Mouse (Mus musculus) embryonic facial prominence, embryonic 15.5 days (tissue): Measurements from ENCODE around the gene Ggt1. TPM values are rescaled to one million over a fixed set of nuclear protein-coding genes. Genes with fewer than 3 reads are reported as not detected.
"Not testable (repeated sequence)": the region's sequence is repeated elsewhere in the genome, so short reads cannot be mapped to it uniquely, and the experiment has no call there.

ENCODE experiments used
- ATAC-seq: fragments of 200-750 bp; cut with Nextera tagmentation; 2 replicates; pipeline ENCODE4 v1.8.0; 2017; ENCODE audit warnings: low read depth, moderate TSS enrichment; ENCODE audit not compliant: insufficient number of reproducible peaks, low FRiP score, low TSS enrichment
- H3K27ac ChIP-seq: fragments of 300-500 bp; sonication (generic); replicated peaks from 2 replicates; pipeline ENCODE4 v1.5.1; 2015; ENCODE audit warnings: mild to moderate bottlenecking, inconsistent platforms
- H3K27me3 ChIP-seq: fragments of 300-500 bp; sonication (generic); 2 replicates; pipeline ENCODE4 v1.6.1; 2015; ENCODE audit warnings: inconsistent platforms
- H3K36me3 ChIP-seq: fragments of 300-500 bp; sonication (generic); 2 replicates; pipeline ENCODE4 v1.6.1; 2015; ENCODE audit warnings: mild to moderate bottlenecking, inconsistent platforms
- H3K4me1 ChIP-seq: fragments of 300-500 bp; sonication (generic); 2 replicates; pipeline ENCODE4 v1.6.1; 2015; ENCODE audit warnings: inconsistent platforms
- H3K4me2 ChIP-seq: fragments of 300-500 bp; sonication (generic); replicated peaks from 2 replicates; pipeline ENCODE4 v1.6.1; 2015; ENCODE audit warnings: mild to moderate bottlenecking, inconsistent platforms
- H3K4me3 ChIP-seq: fragments of 300-500 bp; sonication (generic); replicated peaks from 2 replicates; pipeline ENCODE4 v1.5.1; 2015; ENCODE audit warnings: mild to moderate bottlenecking, inconsistent platforms
- H3K9ac ChIP-seq: fragments of 300-500 bp; sonication (generic); 2 replicates; pipeline ENCODE4 v1.6.1; 2015; ENCODE audit warnings: inconsistent platforms
- H3K9me3 ChIP-seq: fragments of 300-500 bp; sonication (generic); replicated peaks from 2 replicates; pipeline ENCODE4 v1.6.1; 2016; ENCODE audit warnings: inconsistent platforms
- WGBS: fragments of 180-500 bp; shearing (Covaris S2); methylation state at CpG from one replicate; pipeline ENCODE4 v1.1.7; 2015; 5-methylcytosine and 5-hydroxymethylcytosine counted together
- polyA plus RNA-seq: library from polyadenylated mRNA; unstranded; fragments of >200 nt; fragmentation: Nextera tagmentation; extraction: Ambion mirVana; gene quantifications from 2 replicates; pipeline ENCODE4 v1.2.1, GENCODE M21; 2015

Gene Ggt1
- polyA plus RNA-seq, 1 experiment from 2014 or later, result 2.2 TPM

GRCm38 (mm10) chr10:75520581-75520980 is 40.8 kb upstream of the Ggt1 start:
- ATAC-seq, result no peak
- H3K4me2 ChIP-seq, result no peak overlapping the region
- H3K27me3 ChIP-seq, result no peaks in the 10 kb centered on the region
- H3K27ac ChIP-seq, result no peak overlapping the region
- peaks cover 49% of the 10 kb centered on the region for H3K36me3 ChIP-seq
- H3K4me1 ChIP-seq, result peaks cover 34% of the 10 kb centered on the region
- no peaks in the 10 kb centered on the region for H3K9me3 ChIP-seq
- no peak overlapping the region for H3K4me3 ChIP-seq
- WGBS, result 91% methylated on average over 5 of the region's 5 CpGs
- H3K9ac ChIP-seq, result no peak overlapping the region

- H3K4me1 ChIP-seq, result peaks cover 24% of the 10 kb centered on the region
- no peak overlapping the region for H3K4me3 ChIP-seq
- H3K4me2 ChIP-seq, result no peak overlapping the region
- no peak overlapping the region for H3K9ac ChIP-seq
- 83% methylated on average over 4 of the region's 4 CpGs for WGBS
- no peak for ATAC-seq
- no peaks in the 10 kb centered on the region for H3K27me3 ChIP-seq
- H3K27ac ChIP-seq, result no peak overlapping the region
- H3K36me3 ChIP-seq, result peaks cover 57% of the 10 kb centered on the region
- no peaks in the 10 kb centered on the region for H3K9me3 ChIP-seq
Observed at GRCm38 (mm10) chr10:75521643-75522042, 39.8 kb upstream of the Ggt1 start.

- 93% methylated on average over 9 of the region's 9 CpGs for WGBS
- H3K27me3 ChIP-seq, ATAC-seq, H3K4me3 ChIP-seq, H3K9me3 ChIP-seq, H3K9ac ChIP-seq, H3K4me2 ChIP-seq, H3K27ac ChIP-seq: not testable (repeated sequence)
- Histone ChIP-seq H3K4me1 (peaks cover 12% of the 10 kb centered on the region), H3K36me3 (peaks cover 55% of the 10 kb centered on the region)
Observed at GRCm38 (mm10) chr10:75525450-75525849, 36.0 kb upstream of the Ggt1 start.

- ATAC-seq, result no peak
- Histone ChIP-seq H3K36me3 (peaks cover 49% of the 10 kb centered on the region), H3K9ac (no peak overlapping the region), H3K27me3 (no peaks in the 10 kb centered on the region), H3K4me1 (no peaks in the 10 kb centered on the region), H3K4me3 (no peak overlapping the region), H3K4me2 (no peak overlapping the region), H3K9me3 (no peaks in the 10 kb centered on the region), H3K27ac (no peak overlapping the region)
- 92% methylated on average over 2 of the region's 2 CpGs for WGBS
Observed at GRCm38 (mm10) chr10:75530322-75530721, 31.1 kb upstream of the Ggt1 start.

GRCm38 (mm10) chr10:75531532-75532090 is 29.8 kb upstream of the Ggt1 start:
- H3K27ac ChIP-seq, result no peak overlapping the region
- no peak overlapping the region for H3K9ac ChIP-seq
- WGBS, result 81% methylated on average over 9 of the region's 9 CpGs
- no peaks in the 10 kb centered on the region for H3K27me3 ChIP-seq
- ATAC-seq, result no peak
- H3K36me3 ChIP-seq, result peaks cover 52% of the 10 kb centered on the region
- no peaks in the 10 kb centered on the region for H3K9me3 ChIP-seq
- H3K4me1 ChIP-seq, result no peaks in the 10 kb centered on the region
- H3K4me2 ChIP-seq, result no peak overlapping the region
- no peak overlapping the region for H3K4me3 ChIP-seq

GRCm38 (mm10) chr10:75534216-75534615 is 27.2 kb upstream of the Ggt1 start:
- Histone ChIP-seq H3K36me3 (peaks cover 44% of the 10 kb centered on the region), H3K27me3 (no peaks in the 10 kb centered on the region), H3K4me3 (no peak overlapping the region), H3K4me1 (no peaks in the 10 kb centered on the region), H3K9ac (no peak overlapping the region), H3K4me2 (no peak overlapping the region), H3K9me3 (no peaks in the 10 kb centered on the region), H3K27ac (no peak overlapping the region)
- no peak for ATAC-seq
- 95% methylated on average over 8 of the region's 8 CpGs for WGBS

GRCm38 (mm10) chr10:75534934-75535333 is 26.5 kb upstream of the Ggt1 start:
- Histone ChIP-seq H3K36me3 (peaks cover 43% of the 10 kb centered on the region), H3K4me1 (no peaks in the 10 kb centered on the region), H3K9me3 (no peaks in the 10 kb centered on the region), H3K27ac (no peak overlapping the region), H3K27me3 (no peaks in the 10 kb centered on the region), H3K4me3 (no peak overlapping the region), H3K9ac (no peak overlapping the region), H3K4me2 (no peak overlapping the region)
- ATAC-seq, result no peak
- WGBS, result 91% methylated on average over 8 of the region's 8 CpGs

GRCm38 (mm10) chr10:75535423-75535822 is 26.0 kb upstream of the Ggt1 start:
- H3K27me3 ChIP-seq, result no peaks in the 10 kb centered on the region
- H3K4me1 ChIP-seq, result no peaks in the 10 kb centered on the region
- 84% methylated on average over 2 of the region's 2 CpGs for WGBS
- peaks cover 43% of the 10 kb centered on the region for H3K36me3 ChIP-seq
- H3K4me3 ChIP-seq, result no peak overlapping the region
- H3K9me3 ChIP-seq, result no peaks in the 10 kb centered on the region
- no peak overlapping the region for H3K9ac ChIP-seq
- ATAC-seq, result no peak
- H3K27ac ChIP-seq, result no peak overlapping the region
- no peak overlapping the region for H3K4me2 ChIP-seq

- Histone ChIP-seq H3K27ac (no peak overlapping the region), H3K4me2 (no peak overlapping the region), H3K9ac (no peak overlapping the region), H3K36me3 (peaks cover 43% of the 10 kb centered on the region), H3K9me3 (no peaks in the 10 kb centered on the region), H3K4me1 (no peaks in the 10 kb centered on the region), H3K27me3 (no peaks in the 10 kb centered on the region), H3K4me3 (no peak overlapping the region)
- ATAC-seq, result no peak
- 75% methylated on average over 5 of the region's 5 CpGs for WGBS
Observed at GRCm38 (mm10) chr10:75536123-75536522, 25.3 kb upstream of the Ggt1 start.

- 0 out of 2 replicates have a peak overlapping the region, but pooled peaks have one; percentile 6 for H3K4me2 ChIP-seq
- H3K4me1 ChIP-seq, result peaks cover 13% of the 10 kb centered on the region; the same call in 1 of the 2 replicates
- H3K9me3 ChIP-seq, result no peaks in the 10 kb centered on the region
- ATAC-seq, result no peak
- WGBS, result 51% methylated on average over 7 of the region's 7 CpGs
- H3K9ac ChIP-seq, result no peak overlapping the region
- no peaks in the 10 kb centered on the region for H3K27me3 ChIP-seq
- no peak overlapping the region for H3K4me3 ChIP-seq
- H3K36me3 ChIP-seq, result no peaks in the 10 kb centered on the region
- peak overlapping the region; percentile 48 for H3K27ac ChIP-seq
Observed at GRCm38 (mm10) chr10:75547901-75548300, 13.5 kb upstream of the Ggt1 start.

GRCm38 (mm10) chr10:75548486-75548885 is 12.9 kb upstream of the Ggt1 start:
- ATAC-seq, result peak; percentile 55
- Histone ChIP-seq H3K9me3 (no peaks in the 10 kb centered on the region), H3K36me3 (no peaks in the 10 kb centered on the region), H3K4me2 (peak overlapping the region; percentile 6; the same call in 1 of the 2 replicates), H3K27ac (peak overlapping the region; percentile 48), H3K27me3 (no peaks in the 10 kb centered on the region), H3K4me3 (no peak overlapping the region), H3K9ac (no peak overlapping the region), H3K4me1 (peaks cover 13% of the 10 kb centered on the region; the same call in 1 of the 2 replicates)
- 37% methylated on average over 14 of the region's 14 CpGs for WGBS

GRCm38 (mm10) chr10:75549886-75550285 is 11.5 kb upstream of the Ggt1 start:
- H3K4me2 ChIP-seq, result no peak overlapping the region
- H3K36me3 ChIP-seq, result no peaks in the 10 kb centered on the region
- peaks cover 13% of the 10 kb centered on the region; the same call in 1 of the 2 replicates for H3K4me1 ChIP-seq
- whole genome bisulfite sequencing, result 51% methylated on average over 7 of the region's 7 CpGs
- no peak overlapping the region for H3K9ac ChIP-seq
- no peaks in the 10 kb centered on the region for H3K27me3 ChIP-seq
- H3K9me3 ChIP-seq, result no peaks in the 10 kb centered on the region
- ATAC-seq, result no peak
- no peak overlapping the region for H3K27ac ChIP-seq
- no peak overlapping the region for H3K4me3 ChIP-seq
